Mouse (Mus musculus) layer of hippocampus, adult 18-20 months (tissue): ENCODE results near the gene Cfap74. TPM values are rescaled to one million over a fixed set of nuclear protein-coding genes. Genes with fewer than 3 reads are reported as not detected.
A peak's percentile ranks its signal among the peaks of the same experiment; 100 is the strongest.

Experiments
- DNase-seq, 2 experiments: peaks; one replicate each; pipeline ENCODE4 v3.0.0; 2022; ENCODE audit warnings: low spot score in 2 of 2
- total RNA-seq, 2 experiments: library from RNA; stranded (reverse); gene quantifications; 2 replicates each; pipeline ENCODE4 v1.2.3; 2021

The Cfap74 gene
- total RNA-seq, 2 experiments from 2014 or later: 10.5 to 11.1 TPM

GRCm38 (mm10) chr4:155492131-155492633 lies 83.2 kb downstream of the Cfap74 start:
- DNase-seq: peak in 1 of 2 experiments; percentile 40

- DNase-seq: no peak
Observed at GRCm38 (mm10) chr4:155494891-155495290, 85.9 kb downstream of the Cfap74 start.

- no peak for DNase-seq
Observed at GRCm38 (mm10) chr4:155497963-155498362, 89.0 kb downstream of the Cfap74 start.

- DNase-seq: no peak
Observed at GRCm38 (mm10) chr4:155501126-155501525, 92.1 kb downstream of the Cfap74 start.

- no peak for DNase-seq
Observed at GRCm38 (mm10) chr4:155505067-155505466, 96.1 kb downstream of the Cfap74 start.

GRCm38 (mm10) chr4:155505671-155506295 lies 96.8 kb downstream of the Cfap74 start:
- no peak for DNase-seq

GRCm38 (mm10) chr4:155508614-155509013 lies 99.6 kb downstream of the Cfap74 start:
- DNase-seq: no peak

GRCm38 (mm10) chr4:155510981-155511380 lies 102.0 kb downstream of the Cfap74 start:
- DNase-seq: no peak

- no peak for DNase-seq
Observed at GRCm38 (mm10) chr4:155514810-155515209, 105.8 kb downstream of the Cfap74 start.

Other genes starting within 250 kb of the Cfap74 start
- gene Ski, start 186.6 kb upstream of the Cfap74 start, total RNA-seq: 100 to 1,000 TPM; 136 to 138 TPM
- 10 to 100 TPM; 27.5 to 31.8 TPM for gene Faap20, start 159.4 kb upstream of the Cfap74 start, total RNA-seq
- gene Prkcz, start 47.8 kb upstream of the Cfap74 start, total RNA-seq: 100 to 1,000 TPM; 160 to 168 TPM
- gene Gabrd, start 11.1 kb upstream of the Cfap74 start, total RNA-seq: 10 to 100 TPM; 26.8 to 27.0 TPM
- gene Tmem52, start 59.9 kb downstream of the Cfap74 start, total RNA-seq: 1 to 10 TPM; 3.1 to 4.2 TPM
- 100 to 1,000 TPM; 690 to 729 TPM for gene Gnb1, start 82.2 kb downstream of the Cfap74 start, total RNA-seq
- 10 to 100 TPM; 65.4 to 69.2 TPM for gene Nadk, start 153.2 kb downstream of the Cfap74 start, total RNA-seq
- 10 to 100 TPM; 39.3 to 42.3 TPM for gene Slc35e2, start 192.2 kb downstream of the Cfap74 start, total RNA-seq
- 10 to 100 TPM; 45.3 to 47.0 TPM for gene Cdk11b, start 215.7 kb downstream of the Cfap74 start, total RNA-seq
- gene Gm10563, start 236.2 kb downstream of the Cfap74 start, total RNA-seq: not detected
- 1 to 10 TPM; 2.8 to 4.2 TPM for gene Mmp23, start 244.2 kb downstream of the Cfap74 start, total RNA-seq